Mouse (Mus musculus) midbrain, embryonic 13.5 days (tissue): ENCODE measurements around the gene Xylt1. TPM values are rescaled to one million over a fixed set of nuclear protein-coding genes. Genes with fewer than 3 reads are reported as not detected.

Experiments used
- ATAC-seq: fragments of 200-750 bp; cut with Nextera tagmentation; 2 replicates; pipeline ENCODE4 v1.8.0; 2017; ENCODE audit warnings: mild to moderate bottlenecking, moderate TSS enrichment, moderate library complexity
- H3K27ac ChIP-seq: fragments of 300-500 bp; sonication (generic); 2 replicates; pipeline ENCODE4 v1.5.1; 2015; ENCODE audit warnings: inconsistent platforms, mild to moderate bottlenecking, moderate library complexity
- H3K27me3 ChIP-seq: fragments of 300-500 bp; sonication (generic); 2 replicates; pipeline ENCODE4 v1.6.1; 2015; ENCODE audit warnings: mild to moderate bottlenecking, inconsistent platforms
- H3K36me3 ChIP-seq: fragments of 300-500 bp; sonication (generic); 2 replicates; pipeline ENCODE4 v1.6.1; 2015; ENCODE audit warnings: mild to moderate bottlenecking, inconsistent platforms
- H3K4me1 ChIP-seq: fragments of 300-500 bp; sonication (generic); replicated peaks from 2 replicates; pipeline ENCODE4 v1.6.1; 2015; ENCODE audit warnings: inconsistent platforms
- H3K4me2 ChIP-seq: fragments of 300-500 bp; sonication (generic); replicated peaks from 2 replicates; pipeline ENCODE4 v1.6.1; 2015; ENCODE audit warnings: moderate library complexity, mild to moderate bottlenecking, inconsistent platforms
- H3K4me3 ChIP-seq: fragments of 300-500 bp; sonication (generic); replicated peaks from 2 replicates; pipeline ENCODE4 v1.5.1; 2015; ENCODE audit warnings: mild to moderate bottlenecking, inconsistent platforms
- H3K9ac ChIP-seq: fragments of 300-500 bp; sonication (generic); replicated peaks from 2 replicates; pipeline ENCODE4 v1.6.1; 2015; ENCODE audit warnings: mild to moderate bottlenecking, inconsistent platforms
- H3K9me3 ChIP-seq: fragments of 300-500 bp; sonication (generic); 2 replicates; pipeline ENCODE4 v1.6.1; 2016; ENCODE audit warnings: mild to moderate bottlenecking, inconsistent platforms
- WGBS: fragments of 180-500 bp; shearing (Covaris S2); methylation state at CpG from one replicate; pipeline ENCODE4 v1.1.7; 2015; 5-methylcytosine and 5-hydroxymethylcytosine counted together
- polyA plus RNA-seq: library from polyadenylated mRNA; unstranded; fragments of >200 nt; fragmentation: Nextera tagmentation; extraction: Ambion mirVana; gene quantifications from 2 replicates; pipeline ENCODE4 v1.2.1, GENCODE M21; 2015

The Xylt1 gene
- polyA plus RNA-seq, 1 experiment from 2014 or later = 1.7 TPM

- no peak overlapping the region for H3K27ac ChIP-seq
- no peak overlapping the region for H3K9ac ChIP-seq
- H3K4me3 ChIP-seq = no peak overlapping the region
- WGBS = 41% methylated on average over 9 of the region's 9 CpGs
- peaks cover 79% of the 10 kb centered on the region for H3K27me3 ChIP-seq
- ATAC-seq = peak; percentile 85
- H3K36me3 ChIP-seq = no peaks in the 10 kb centered on the region
- no peaks in the 10 kb centered on the region for H3K9me3 ChIP-seq
- no peaks in the 10 kb centered on the region for H3K4me1 ChIP-seq
- H3K4me2 ChIP-seq = no peak overlapping the region
These were observed 183.2 kb downstream of the Xylt1 start for GRCm38 (mm10) chr7:117563939-117564499.

GRCm38 (mm10) chr7:117564627-117565026 lies 183.8 kb downstream of the Xylt1 start:
- Histone ChIP-seq H3K27me3 (peaks cover 75% of the 10 kb centered on the region), H3K9me3 (no peaks in the 10 kb centered on the region)
- no peak for ATAC-seq

GRCm38 (mm10) chr7:117566115-117566514 lies 185.3 kb downstream of the Xylt1 start:
- WGBS = 83% methylated on average over 2 of the region's 2 CpGs
- H3K27me3 ChIP-seq = peaks cover 75% of the 10 kb centered on the region

More at GRCm38 (mm10) chr7:117564627-117565026, 183.8 kb downstream of the Xylt1 start:
- no peak overlapping the region for H3K27ac ChIP-seq
- H3K4me1 ChIP-seq = no peaks in the 10 kb centered on the region
- H3K9ac ChIP-seq = no peak overlapping the region
- no peak overlapping the region for H3K4me3 ChIP-seq
- H3K36me3 ChIP-seq = no peaks in the 10 kb centered on the region
- no peak overlapping the region for H3K4me2 ChIP-seq
- WGBS = 83% methylated on average over 4 of the region's 4 CpGs

GRCm38 (mm10) chr7:117566833-117567232 lies 186.1 kb downstream of the Xylt1 start:
- H3K9ac ChIP-seq = no peak overlapping the region
- no peak overlapping the region for H3K4me2 ChIP-seq

More at GRCm38 (mm10) chr7:117566115-117566514, 185.3 kb downstream of the Xylt1 start:
- H3K9me3 ChIP-seq = no peaks in the 10 kb centered on the region
- H3K4me2 ChIP-seq = no peak overlapping the region
- no peaks in the 10 kb centered on the region for H3K36me3 ChIP-seq
- no peaks in the 10 kb centered on the region for H3K4me1 ChIP-seq
- no peak overlapping the region for H3K4me3 ChIP-seq
- no peak overlapping the region for H3K27ac ChIP-seq
- ATAC-seq = no peak
- no peak overlapping the region for H3K9ac ChIP-seq

GRCm38 (mm10) chr7:117567252-117567651 lies 186.5 kb downstream of the Xylt1 start:
- ATAC-seq = no peak
- H3K27me3 ChIP-seq = peaks cover 70% of the 10 kb centered on the region
- no peak overlapping the region for H3K4me3 ChIP-seq
- H3K4me2 ChIP-seq = no peak overlapping the region
- H3K36me3 ChIP-seq = no peaks in the 10 kb centered on the region
- H3K9me3 ChIP-seq = no peaks in the 10 kb centered on the region
- no peak overlapping the region for H3K27ac ChIP-seq
- H3K9ac ChIP-seq = no peak overlapping the region
- WGBS = 79% methylated on average over 5 of the region's 5 CpGs
- H3K4me1 ChIP-seq = no peaks in the 10 kb centered on the region

More at GRCm38 (mm10) chr7:117566833-117567232, 186.1 kb downstream of the Xylt1 start:
- Histone ChIP-seq H3K9me3 (no peaks in the 10 kb centered on the region), H3K36me3 (no peaks in the 10 kb centered on the region), H3K4me1 (no peaks in the 10 kb centered on the region), H3K27me3 (peaks cover 74% of the 10 kb centered on the region), H3K27ac (no peak overlapping the region), H3K4me3 (no peak overlapping the region)
- no peak for ATAC-seq
- 95% methylated on average over 1 of the region's 1 CpGs for WGBS

- H3K4me1 ChIP-seq = no peaks in the 10 kb centered on the region
- no peaks in the 10 kb centered on the region for H3K9me3 ChIP-seq
- no peak overlapping the region for H3K27ac ChIP-seq
- peaks cover 64% of the 10 kb centered on the region for H3K27me3 ChIP-seq
- no peak overlapping the region for H3K4me3 ChIP-seq
- H3K36me3 ChIP-seq = no peaks in the 10 kb centered on the region
- 85% methylated on average over 11 of the region's 11 CpGs for WGBS
- no peak overlapping the region for H3K4me2 ChIP-seq
- no peak for ATAC-seq
- H3K9ac ChIP-seq = no peak overlapping the region
These were observed 187.0 kb downstream of the Xylt1 start for GRCm38 (mm10) chr7:117567653-117568340.

GRCm38 (mm10) chr7:117571131-117571530 lies 190.4 kb downstream of the Xylt1 start:
- no peak for ATAC-seq
- peaks cover 54% of the 10 kb centered on the region for H3K27me3 ChIP-seq
- WGBS = 95% methylated on average over 2 of the region's 2 CpGs
- no peak overlapping the region for H3K4me2 ChIP-seq
- no peak overlapping the region for H3K4me3 ChIP-seq
- H3K36me3 ChIP-seq = no peaks in the 10 kb centered on the region
- no peak overlapping the region for H3K27ac ChIP-seq
- no peak overlapping the region for H3K9ac ChIP-seq
- no peaks in the 10 kb centered on the region for H3K9me3 ChIP-seq
- peaks cover 5% of the 10 kb centered on the region; the same call in 1 of the 2 replicates for H3K4me1 ChIP-seq

- Histone ChIP-seq H3K9ac (no peak overlapping the region), H3K4me2 (no peak overlapping the region), H3K4me3 (no peak overlapping the region), H3K27me3 (peaks cover 49% of the 10 kb centered on the region), H3K4me1 (peaks cover 5% of the 10 kb centered on the region; the same call in 1 of the 2 replicates), H3K27ac (no peak overlapping the region), H3K36me3 (no peaks in the 10 kb centered on the region), H3K9me3 (no peaks in the 10 kb centered on the region)
- WGBS = 73% methylated on average over 5 of the region's 5 CpGs
- ATAC-seq = no peak
These were observed 190.9 kb downstream of the Xylt1 start for GRCm38 (mm10) chr7:117571713-117572112.

GRCm38 (mm10) chr7:117573170-117573569 lies 192.4 kb downstream of the Xylt1 start:
- Histone ChIP-seq H3K4me2 (no peak overlapping the region), H3K9ac (no peak overlapping the region), H3K27ac (no peak overlapping the region), H3K4me1 (peaks cover 5% of the 10 kb centered on the region; the same call in 1 of the 2 replicates), H3K9me3 (no peaks in the 10 kb centered on the region), H3K36me3 (no peaks in the 10 kb centered on the region), H3K27me3 (peaks cover 34% of the 10 kb centered on the region), H3K4me3 (no peak overlapping the region)
- ATAC-seq = no peak
- WGBS = 82% methylated on average over 6 of the region's 6 CpGs

- H3K9ac ChIP-seq = no peak overlapping the region
- H3K4me3 ChIP-seq = no peak overlapping the region
- no peaks in the 10 kb centered on the region for H3K36me3 ChIP-seq
- ATAC-seq = no peak
- 44% methylated on average over 4 of the region's 4 CpGs for WGBS
- H3K27me3 ChIP-seq = peaks cover 18% of the 10 kb centered on the region
- H3K4me1 ChIP-seq = peaks cover 5% of the 10 kb centered on the region; the same call in 1 of the 2 replicates
- H3K27ac ChIP-seq = no peak overlapping the region
- H3K4me2 ChIP-seq = no peak overlapping the region
- H3K9me3 ChIP-seq = no peaks in the 10 kb centered on the region
These were observed 194.6 kb downstream of the Xylt1 start for GRCm38 (mm10) chr7:117575417-117575816.

- no peak for ATAC-seq
- 0 out of 2 replicates have a peak, but pooled peaks cover 5% of the 10 kb centered on the region for H3K27me3 ChIP-seq
- peaks cover 5% of the 10 kb centered on the region; the same call in 1 of the 2 replicates for H3K4me1 ChIP-seq
- no peaks in the 10 kb centered on the region for H3K36me3 ChIP-seq
- no peaks in the 10 kb centered on the region for H3K9me3 ChIP-seq
- H3K9ac ChIP-seq = no peak overlapping the region
- WGBS = 98% methylated on average over 6 of the region's 6 CpGs
- H3K4me2 ChIP-seq = no peak overlapping the region
- no peak overlapping the region for H3K4me3 ChIP-seq
- no peak overlapping the region for H3K27ac ChIP-seq
These were observed 196.3 kb downstream of the Xylt1 start for GRCm38 (mm10) chr7:117577035-117577434.

- WGBS = 53% methylated on average over 5 of the region's 5 CpGs
These were observed 204.4 kb downstream of the Xylt1 start for GRCm38 (mm10) chr7:117585164-117585563.

More at GRCm38 (mm10) chr7:117585164-117585563, 204.4 kb downstream of the Xylt1 start:
- no peak overlapping the region for H3K9ac ChIP-seq
- no peak overlapping the region for H3K27ac ChIP-seq
- no peaks in the 10 kb centered on the region for H3K9me3 ChIP-seq
- H3K27me3 ChIP-seq = no peaks in the 10 kb centered on the region; the same call in 1 of the 2 replicates
- no peak overlapping the region for H3K4me2 ChIP-seq
- H3K4me3 ChIP-seq = no peak overlapping the region
- no peak for ATAC-seq
- no peaks in the 10 kb centered on the region for H3K36me3 ChIP-seq
- peaks cover 16% of the 10 kb centered on the region for H3K4me1 ChIP-seq
